Mouse (Mus musculus): ENCODE data around the gene Sdhb. TPM values are rescaled to one million over a fixed set of nuclear protein-coding genes. Genes with fewer than 3 reads are reported as not detected.
A peak's percentile ranks its signal among the peaks of the same experiment; 100 is the strongest.

The Sdhb gene
- polyA plus RNA-seq, 2 experiments = 175 to 381 TPM

DNA sequence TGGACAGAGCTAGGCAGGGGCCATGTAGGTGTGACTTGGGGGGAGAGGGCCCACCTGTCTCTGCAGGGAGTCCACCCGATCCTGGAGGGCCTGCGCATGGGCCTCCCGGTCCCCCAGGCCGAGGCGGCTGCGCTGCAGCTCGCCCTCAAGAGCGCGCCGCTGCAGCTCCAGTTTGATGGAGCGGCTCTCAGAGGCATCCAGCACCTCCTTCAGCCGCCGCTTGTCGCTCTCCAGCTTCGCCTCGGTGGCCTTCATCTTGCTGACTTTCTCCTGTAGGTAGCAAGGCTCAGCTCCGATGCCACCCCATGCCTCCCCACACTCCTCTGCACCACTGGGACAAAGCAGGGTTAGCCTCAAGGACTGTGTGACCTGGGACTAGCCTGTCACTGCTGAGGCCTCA lies 59.2 kb downstream of the Sdhb start:
- no peak for TF ChIP-seq POLR2A (IDR thresholded peaks at IDR 0.05; ENCODE audit: borderline replicate concordance, extremely low read depth, insufficient read depth, insufficient read length)
- H3K4me3 ChIP-seq (replicated peaks; ENCODE audit: low read length) = no peak overlapping the region
- H3K9me3 ChIP-seq (ENCODE audit: control insufficient read depth, low read length) = no peaks in the 10 kb centered on the region
- peak overlapping the region; percentile 37; the same call in 1 of the 2 replicates for H3K4me2 ChIP-seq (replicated peaks; ENCODE audit: low read depth, low read length, severe bottlenecking)
- peaks cover 26% of the 10 kb centered on the region for H3K36me3 ChIP-seq (ENCODE audit: control insufficient read depth, insufficient read depth, low read length)
- no peak for DNase-seq (ENCODE audit: low spot score)
- peak overlapping the region; percentile 47; the same call in 1 of the 2 replicates for H3K9ac ChIP-seq (ENCODE audit: low read depth, low read length, severe bottlenecking)
- peaks cover 25% of the 10 kb centered on the region for H3K4me1 ChIP-seq (ENCODE audit: control insufficient read depth, insufficient read depth, low read length)
- peak overlapping the region; percentile 95 for H3K27ac ChIP-seq (replicated peaks; ENCODE audit: low read depth, low read length)
- 65% methylated on average over 14 of the region's 17 CpGs for WGBS
- H3K27me3 ChIP-seq (ENCODE audit: control insufficient read depth, insufficient read depth, low read length) = no peaks in the 10 kb centered on the region
- ATAC-seq (ENCODE audit: low FRiP score, low read depth) = no peak

GRCm38 (mm10) chr4:141020811-141021613 lies 60.0 kb downstream of the Sdhb start:
- H3K9ac ChIP-seq (ENCODE audit: low read depth, low read length, severe bottlenecking) = peak overlapping the region; percentile 47
- peak overlapping the region; percentile 15; the same call in 1 of the 2 replicates for H3K4me3 ChIP-seq (replicated peaks; ENCODE audit: low read length)
- 11% methylated on average over 14 of the region's 14 CpGs for WGBS
- peaks cover 25% of the 10 kb centered on the region for H3K4me1 ChIP-seq (ENCODE audit: control insufficient read depth, insufficient read depth, low read length)
- DNase-seq (ENCODE audit: low spot score) (peak; percentile 89), ATAC-seq (ENCODE audit: low FRiP score, low read depth) (peak; percentile 75)
- peak overlapping the region; percentile 95 for H3K27ac ChIP-seq (replicated peaks; ENCODE audit: low read depth, low read length)
- H3K27me3 ChIP-seq (ENCODE audit: control insufficient read depth, insufficient read depth, low read length) = no peaks in the 10 kb centered on the region
- TF ChIP-seq POLR2A (IDR thresholded peaks at IDR 0.05; ENCODE audit: borderline replicate concordance, extremely low read depth, insufficient read depth, insufficient read length) = no peak
- H3K4me2 ChIP-seq (replicated peaks; ENCODE audit: low read depth, low read length, severe bottlenecking) = peak overlapping the region; percentile 37
- peaks cover 23% of the 10 kb centered on the region for H3K36me3 ChIP-seq (ENCODE audit: control insufficient read depth, insufficient read depth, low read length)
- no peaks in the 10 kb centered on the region for H3K9me3 ChIP-seq (ENCODE audit: control insufficient read depth, low read length)

DNA sequence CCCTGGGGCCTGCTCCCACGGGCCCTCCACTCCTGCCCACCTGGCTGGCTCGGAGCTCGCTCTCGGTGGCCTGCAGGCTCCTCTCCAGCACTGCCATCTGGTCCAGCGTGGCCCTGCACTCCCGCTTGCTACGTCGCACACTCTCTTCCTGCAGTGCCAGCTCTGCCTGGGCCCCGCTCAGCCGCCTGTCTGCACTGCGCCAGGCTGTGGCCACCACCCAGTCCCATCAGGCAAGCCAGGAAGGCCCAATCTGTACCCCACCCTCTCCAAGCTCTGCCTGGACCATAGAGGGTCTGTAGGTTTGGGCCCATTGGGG lies 60.6 kb downstream of the Sdhb start:
- 0 out of 2 replicates have a peak, but pooled peaks have one; percentile 2 for ATAC-seq (ENCODE audit: low FRiP score, low read depth)
- peak overlapping the region; percentile 47 for H3K9ac ChIP-seq (ENCODE audit: low read depth, low read length, severe bottlenecking)
- H3K4me2 ChIP-seq (replicated peaks; ENCODE audit: low read depth, low read length, severe bottlenecking) = no peak overlapping the region; the same call in 1 of the 2 replicates
- DNase-seq (ENCODE audit: low spot score) = no peak
- peak overlapping the region; percentile 95 for H3K27ac ChIP-seq (replicated peaks; ENCODE audit: low read depth, low read length)
- H3K27me3 ChIP-seq (ENCODE audit: control insufficient read depth, insufficient read depth, low read length) = no peaks in the 10 kb centered on the region
- H3K4me1 ChIP-seq (ENCODE audit: control insufficient read depth, insufficient read depth, low read length) = peaks cover 25% of the 10 kb centered on the region
- H3K9me3 ChIP-seq (ENCODE audit: control insufficient read depth, low read length) = no peaks in the 10 kb centered on the region
- H3K36me3 ChIP-seq (ENCODE audit: control insufficient read depth, insufficient read depth, low read length) = peaks cover 20% of the 10 kb centered on the region
- H3K4me3 ChIP-seq (replicated peaks; ENCODE audit: low read length) = no peak overlapping the region
- WGBS = 53% methylated on average over 11 of the region's 11 CpGs
- no peak for TF ChIP-seq POLR2A (IDR thresholded peaks at IDR 0.05; ENCODE audit: borderline replicate concordance, extremely low read depth, insufficient read depth, insufficient read length)

DNA sequence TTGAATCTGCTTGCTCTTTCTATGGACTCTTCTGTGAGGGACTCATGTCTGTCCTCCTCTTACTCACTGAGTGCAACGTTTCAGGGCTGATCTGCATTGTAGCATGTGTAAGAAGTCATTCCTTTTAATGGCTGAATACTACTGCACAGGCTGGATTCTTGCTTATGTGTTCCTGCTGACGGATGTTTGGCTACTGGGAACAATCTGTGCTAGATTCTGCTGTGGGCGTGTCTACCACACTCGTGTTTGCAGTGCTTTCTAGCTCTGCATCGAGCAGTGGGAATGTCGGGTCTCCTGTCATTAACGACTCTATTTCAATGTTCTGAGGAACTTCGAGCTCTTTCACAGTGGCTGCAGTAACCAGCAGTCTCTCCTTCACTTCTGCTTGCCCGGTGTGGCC lies 63.0 kb downstream of the Sdhb start:
- Histone ChIP-seq H3K9me3 (ENCODE audit: control insufficient read depth, low read length) (no peaks in the 10 kb centered on the region), H3K4me1 (ENCODE audit: control insufficient read depth, insufficient read depth, low read length) (peaks cover 25% of the 10 kb centered on the region), H3K36me3 (ENCODE audit: control insufficient read depth, insufficient read depth, low read length) (peaks cover 24% of the 10 kb centered on the region), H3K4me2 (replicated peaks; ENCODE audit: low read depth, low read length, severe bottlenecking) (no peak overlapping the region), H3K9ac (ENCODE audit: low read depth, low read length, severe bottlenecking) (no peak overlapping the region), H3K4me3 (replicated peaks; ENCODE audit: low read length) (no peak overlapping the region), H3K27me3 (ENCODE audit: control insufficient read depth, insufficient read depth, low read length) (no peaks in the 10 kb centered on the region), H3K27ac (replicated peaks; ENCODE audit: low read depth, low read length) (no peak overlapping the region)
- ATAC-seq (ENCODE audit: low FRiP score, low read depth) (no peak), DNase-seq (ENCODE audit: low spot score) (no peak)
- no peak for TF ChIP-seq POLR2A (IDR thresholded peaks at IDR 0.05; ENCODE audit: borderline replicate concordance, extremely low read depth, insufficient read depth, insufficient read length)
- 57% methylated on average over 9 of the region's 9 CpGs for WGBS

- Histone ChIP-seq H3K36me3 (ENCODE audit: control insufficient read depth, insufficient read depth, low read length) (peaks cover 24% of the 10 kb centered on the region), H3K27me3 (ENCODE audit: control insufficient read depth, insufficient read depth, low read length) (no peaks in the 10 kb centered on the region), H3K9me3 (ENCODE audit: control insufficient read depth, low read length) (no peaks in the 10 kb centered on the region), H3K9ac (ENCODE audit: low read depth, low read length, severe bottlenecking) (no peak overlapping the region), H3K4me3 (replicated peaks; ENCODE audit: low read length) (no peak overlapping the region), H3K27ac (replicated peaks; ENCODE audit: low read depth, low read length) (no peak overlapping the region), H3K4me2 (replicated peaks; ENCODE audit: low read depth, low read length, severe bottlenecking) (no peak overlapping the region), H3K4me1 (ENCODE audit: control insufficient read depth, insufficient read depth, low read length) (peaks cover 18% of the 10 kb centered on the region)
- DNase-seq (ENCODE audit: low spot score) (no peak), ATAC-seq (ENCODE audit: low FRiP score, low read depth) (no peak)
- no peak for TF ChIP-seq POLR2A (IDR thresholded peaks at IDR 0.05; ENCODE audit: borderline replicate concordance, extremely low read depth, insufficient read depth, insufficient read length)
- 70% methylated on average over 25 of the region's 27 CpGs for WGBS
Measured at GRCm38 (mm10) chr4:141024992-141025391, 64.0 kb downstream of the Sdhb start.

Other genes with a start within 250 kb of the Sdhb start
- not detected in 2 replicates for gene Padi6, start 218.6 kb upstream of the Sdhb start, polyA plus RNA-seq (2012; rRNA removed)
- gene Padi6, start 218.6 kb upstream of the Sdhb start, polyA plus RNA-seq (2014; fragmentation: Nextera tagmentation; extraction: Ambion mirVana) = not detected in 2 replicates
- 0.10 and 0.11 TPM in 2 replicates for gene Padi4, start 187.0 kb upstream of the Sdhb start, polyA plus RNA-seq (2012; rRNA removed)
- not detected in 2 replicates for gene Padi4, start 187.0 kb upstream of the Sdhb start, polyA plus RNA-seq (2014; fragmentation: Nextera tagmentation; extraction: Ambion mirVana)
- gene Padi3, start 150.6 kb upstream of the Sdhb start, polyA plus RNA-seq (2012; rRNA removed) = 0.28 and 0.30 TPM in 2 replicates
- 0.08 and 0.21 TPM in 2 replicates for gene Padi3, start 150.6 kb upstream of the Sdhb start, polyA plus RNA-seq (2014; fragmentation: Nextera tagmentation; extraction: Ambion mirVana)
- 0.19 and 0.25 TPM in 2 replicates for gene Padi1, start 115.4 kb upstream of the Sdhb start, polyA plus RNA-seq (2012; rRNA removed)
- gene Padi1, start 115.4 kb upstream of the Sdhb start, polyA plus RNA-seq (2014; fragmentation: Nextera tagmentation; extraction: Ambion mirVana) = 0.10 and 0.12 TPM in 2 replicates
- gene Padi2, start 54.9 kb upstream of the Sdhb start, polyA plus RNA-seq (2012; rRNA removed) = 1.3 and 1.9 TPM in 2 replicates
- gene Padi2, start 54.9 kb upstream of the Sdhb start, polyA plus RNA-seq (2014; fragmentation: Nextera tagmentation; extraction: Ambion mirVana) = 1.3 and 1.9 TPM in 2 replicates
- gene Atp13a2, start 25.7 kb downstream of the Sdhb start, polyA plus RNA-seq (2012; rRNA removed) = 74.6 and 112 TPM in 2 replicates
- gene Atp13a2, start 25.7 kb downstream of the Sdhb start, polyA plus RNA-seq (2014; fragmentation: Nextera tagmentation; extraction: Ambion mirVana) = 43.7 and 45.0 TPM in 2 replicates
- 708 and 919 TPM in 2 replicates for gene Mfap2, start 49.2 kb downstream of the Sdhb start, polyA plus RNA-seq (2012; rRNA removed)
- gene Mfap2, start 49.2 kb downstream of the Sdhb start, polyA plus RNA-seq (2014; fragmentation: Nextera tagmentation; extraction: Ambion mirVana) = 1,017 and 1,089 TPM in 2 replicates
- 25.9 and 27.8 TPM in 2 replicates for gene Crocc, start 99.3 kb downstream of the Sdhb start, polyA plus RNA-seq (2012; rRNA removed)
- 5.4 and 7.3 TPM in 2 replicates for gene Crocc, start 99.3 kb downstream of the Sdhb start, polyA plus RNA-seq (2014; fragmentation: Nextera tagmentation; extraction: Ambion mirVana)
- gene Necap2, start 117.2 kb downstream of the Sdhb start, polyA plus RNA-seq (2012; rRNA removed) = 79.1 and 91.0 TPM in 2 replicates
- gene Necap2, start 117.2 kb downstream of the Sdhb start, polyA plus RNA-seq (2014; fragmentation: Nextera tagmentation; extraction: Ambion mirVana) = 83.2 and 90.5 TPM in 2 replicates
- gene Spata21, start 127.1 kb downstream of the Sdhb start, polyA plus RNA-seq (2012; rRNA removed) = 0.04 and 0.08 TPM in 2 replicates
- 0.18 and 0.43 TPM in 2 replicates for gene Spata21, start 127.1 kb downstream of the Sdhb start, polyA plus RNA-seq (2014; fragmentation: Nextera tagmentation; extraction: Ambion mirVana)
- 63.7 and 71.4 TPM in 2 replicates for gene Szrd1, start 178.6 kb downstream of the Sdhb start, polyA plus RNA-seq (2012; rRNA removed)
- 38.6 and 39.1 TPM in 2 replicates for gene Szrd1, start 178.6 kb downstream of the Sdhb start, polyA plus RNA-seq (2014; fragmentation: Nextera tagmentation; extraction: Ambion mirVana)
- 23.1 and 25.5 TPM in 2 replicates for gene Fbxo42, start 186.7 kb downstream of the Sdhb start, polyA plus RNA-seq (2012; rRNA removed)
- 29.7 and 30.0 TPM in 2 replicates for gene Fbxo42, start 186.7 kb downstream of the Sdhb start, polyA plus RNA-seq (2014; fragmentation: Nextera tagmentation; extraction: Ambion mirVana)